Mouse (Mus musculus) liver, embryonic 14.5 days (tissue): Measurements from ENCODE around the gene S100a10.

Experiments used
- CTCF ChIP-seq: IDR thresholded peaks from 2 replicates; pipeline ENCODE4 v1.5.1; 2016; ENCODE audit warnings: antibody characterized with exemption, low read depth, control low read depth
- EP300 ChIP-seq: IDR thresholded peaks from 2 replicates; pipeline ENCODE4 v1.6.1; 2016; ENCODE audit warnings: antibody characterized with exemption, low read depth

DNA sequence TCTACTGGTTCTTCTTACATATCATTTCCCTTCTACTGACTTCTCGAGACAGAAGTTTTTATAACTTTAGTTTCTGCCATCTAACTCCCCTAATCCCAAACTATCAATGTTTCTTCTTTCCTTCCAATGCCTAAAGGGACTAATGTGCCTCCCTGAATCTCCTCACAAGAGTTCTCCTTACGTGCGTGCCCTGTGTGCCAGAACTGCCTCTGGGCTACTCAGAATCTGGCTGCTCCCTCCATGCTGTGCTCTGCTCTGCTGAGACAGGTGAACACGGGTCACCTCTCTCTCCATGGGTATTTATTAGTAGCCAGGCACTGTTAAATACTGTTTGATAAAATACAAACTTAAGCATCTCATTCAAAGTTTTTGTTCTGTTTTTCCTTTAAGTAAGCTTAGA lies 38.1 kb downstream of the S100a10 start:
- no peak for TF ChIP-seq CTCF
- TF ChIP-seq EP300 = no peak
